8 mouse cellular contexts compared by ENCODE assay signal in the genomic region with DNA sequence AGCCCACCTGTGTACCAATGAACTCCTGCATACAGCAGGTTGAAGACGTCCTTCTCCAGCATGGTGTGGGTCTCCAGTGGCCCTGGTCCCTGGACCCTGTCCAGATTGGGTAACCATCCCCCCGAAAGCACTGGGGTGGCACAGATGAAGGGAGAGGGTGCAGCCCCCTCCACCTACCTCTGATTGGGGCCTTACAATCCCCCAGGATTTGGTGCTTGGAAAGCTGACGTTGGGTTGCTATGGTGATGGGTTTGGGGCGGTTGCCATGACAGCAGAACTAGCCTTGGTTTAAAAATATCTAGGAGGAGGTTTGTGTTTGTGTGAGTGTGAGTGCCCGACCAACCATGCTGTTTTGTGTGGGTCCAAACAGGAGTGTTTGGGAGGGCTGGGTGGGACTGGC. TPM values are rescaled to one million over a fixed set of nuclear protein-coding genes. Genes with fewer than 3 reads are reported as not detected.
DNase-seq lines count a peak whose midpoint lies in the region; ATAC-seq lines count a peak whose summit lies in the region.

No protein-coding gene starts in this region.

- peak overlapping the region; percentile 87 for H3K27ac ChIP-seq in forebrain, embryonic 16.5 days (ENCODE audit: low read length)
- peak overlapping the region; percentile 88 for H3K27ac ChIP-seq in neural tube, embryonic 11.5 days (ENCODE audit: low read depth, low read length)
- no peak overlapping the region for H3K27ac ChIP-seq in intestine, embryonic 15.5 days

- H3K4me2 ChIP-seq in forebrain, embryonic 16.5 days (ENCODE audit: low read length) = peak overlapping the region; percentile 47
- H3K4me2 ChIP-seq in neural tube, embryonic 11.5 days (ENCODE audit: low read depth) = peak overlapping the region; percentile 14; the same call in 1 of the 2 replicates
- H3K4me2 ChIP-seq in intestine, embryonic 15.5 days (replicated peaks) = no peak overlapping the region

- H3K27me3 ChIP-seq in forebrain, embryonic 16.5 days (replicated peaks; ENCODE audit: control insufficient read depth, insufficient read depth, low read length) = no peaks in the 10 kb centered on the region
- no peaks in the 10 kb centered on the region for H3K27me3 ChIP-seq in neural tube, embryonic 11.5 days (ENCODE audit: control insufficient read depth, insufficient read depth, low read length)
- H3K27me3 ChIP-seq in intestine, embryonic 15.5 days (replicated peaks) = peaks cover 53% of the 10 kb centered on the region

- H3K36me3 ChIP-seq in forebrain, embryonic 16.5 days (ENCODE audit: control insufficient read depth, insufficient read depth) = no peaks in the 10 kb centered on the region
- no peaks in the 10 kb centered on the region for H3K36me3 ChIP-seq in neural tube, embryonic 11.5 days (ENCODE audit: control insufficient read depth, insufficient read depth, low read length)
- H3K36me3 ChIP-seq in intestine, embryonic 15.5 days = no peaks in the 10 kb centered on the region

- WGBS in forebrain, embryonic 16.5 days = 15% methylated on average over 5 of the region's 5 CpGs
- WGBS in neural tube, embryonic 11.5 days = 31% methylated on average over 5 of the region's 5 CpGs
- 42% methylated on average over 5 of the region's 5 CpGs for WGBS in intestine, embryonic 15.5 days

- ATAC-seq in forebrain, embryonic 16.5 days = peak; percentile 16
- no peak for ATAC-seq in neural tube, embryonic 11.5 days (ENCODE audit: insufficient read depth, low FRiP score, low TSS enrichment)
- no peak for ATAC-seq in intestine, embryonic 15.5 days

- H3K9ac ChIP-seq in forebrain, embryonic 16.5 days (replicated peaks; ENCODE audit: low read depth, low read length) = 0 out of 2 replicates have a peak overlapping the region, but pooled peaks have one; percentile 24
- no peak overlapping the region for H3K9ac ChIP-seq in neural tube, embryonic 11.5 days (ENCODE audit: low read length)
- no peak overlapping the region for H3K9ac ChIP-seq in intestine, embryonic 15.5 days

- H3K4me1 ChIP-seq in forebrain, embryonic 16.5 days (replicated peaks; ENCODE audit: control insufficient read depth, insufficient read depth, low read length) = peaks cover 54% of the 10 kb centered on the region
- peaks cover 32% of the 10 kb centered on the region for H3K4me1 ChIP-seq in neural tube, embryonic 11.5 days (ENCODE audit: control insufficient read depth, insufficient read depth, low read length)
- peaks cover 17% of the 10 kb centered on the region; the same call in 1 of the 2 replicates for H3K4me1 ChIP-seq in intestine, embryonic 15.5 days (replicated peaks)

- 0 out of 2 replicates have a peak overlapping the region, but pooled peaks have one; percentile 5 for H3K4me3 ChIP-seq in forebrain, embryonic 16.5 days (replicated peaks; ENCODE audit: low read length)
- no peak overlapping the region for H3K4me3 ChIP-seq in neural tube, embryonic 11.5 days (ENCODE audit: low read depth, low read length)
- no peak overlapping the region for H3K4me3 ChIP-seq in intestine, embryonic 15.5 days (replicated peaks)

- DNase-seq in cerebellum, postnatal 14 days = peak; percentile 70 to 75
- peak; percentile 63 to 65 for DNase-seq in layer of hippocampus, postnatal 25 days (ENCODE audit: extremely low spot score in 1 of 2, low spot score in 1 of 2)
- DNase-seq in neural tube, embryonic 11.5 days (ENCODE audit: low spot score) = peak; percentile 53
- DNase-seq in urinary bladder, postnatal 25 days (ENCODE audit: low spot score) = no peak
- no peak for DNase-seq in ovary, postnatal 10 days (ENCODE audit: low spot score)
- DNase-seq in MN1 (ENCODE audit: low spot score) = no peak

- no peaks in the 10 kb centered on the region for H3K9me3 ChIP-seq in forebrain, embryonic 16.5 days (ENCODE audit: control insufficient read depth, low read length)
- no peaks in the 10 kb centered on the region for H3K9me3 ChIP-seq in neural tube, embryonic 11.5 days (ENCODE audit: control insufficient read depth, low read length)
- no peaks in the 10 kb centered on the region for H3K9me3 ChIP-seq in intestine, embryonic 15.5 days

RNA-seq across cellular contexts. Expression of gene Nova2, which starts 2.9 kb away (rescaled TPM):
- 15.8 and 17.3 TPM in 2 replicates for polyA plus RNA-seq in forebrain, embryonic 16.5 days (2015; fragmentation: Nextera tagmentation; extraction: Ambion mirVana)
- total RNA-seq in layer of hippocampus, postnatal 25 days (2021) = 10 to 100 TPM; 69.2 to 93.3 TPM
- 8.2 and 10.0 TPM in 2 replicates for polyA plus RNA-seq in neural tube, embryonic 11.5 days (2014; fragmentation: Nextera tagmentation; extraction: Ambion mirVana)
- polyA plus RNA-seq in intestine, embryonic 15.5 days (2015; fragmentation: Nextera tagmentation; extraction: Ambion mirVana) = 0.49 and 0.57 TPM in 2 replicates

RNA-seq across cellular contexts. Expression of gene Ccdc61, which starts 12.6 kb away (rescaled TPM):
- 23.9 and 24.0 TPM in 2 replicates for polyA plus RNA-seq in forebrain, embryonic 16.5 days (2015; fragmentation: Nextera tagmentation; extraction: Ambion mirVana)
- 10 to 100 TPM in 1 of 2 experiments, 1 to 10 TPM in 1; 9.5 to 13.5 TPM for total RNA-seq in layer of hippocampus, postnatal 25 days (2021)
- polyA plus RNA-seq in neural tube, embryonic 11.5 days (2014; fragmentation: Nextera tagmentation; extraction: Ambion mirVana) = 25.5 and 26.2 TPM in 2 replicates
- polyA plus RNA-seq in intestine, embryonic 15.5 days (2015; fragmentation: Nextera tagmentation; extraction: Ambion mirVana) = 25.2 and 29.2 TPM in 2 replicates

RNA-seq across cellular contexts. Expression of gene Pglyrp1, which starts 51.7 kb away (rescaled TPM):
- 26.3 and 26.7 TPM in 2 replicates for polyA plus RNA-seq in forebrain, embryonic 16.5 days (2015; fragmentation: Nextera tagmentation; extraction: Ambion mirVana)
- 10 to 100 TPM in 1 of 2 experiments, 1 to 10 TPM in 1; 8.6 to 17.9 TPM for total RNA-seq in layer of hippocampus, postnatal 25 days (2021)
- polyA plus RNA-seq in neural tube, embryonic 11.5 days (2014; fragmentation: Nextera tagmentation; extraction: Ambion mirVana) = 1.4 and 2.1 TPM in 2 replicates
- polyA plus RNA-seq in intestine, embryonic 15.5 days (2015; fragmentation: Nextera tagmentation; extraction: Ambion mirVana) = 53.1 and 72.8 TPM in 2 replicates

Comparison
In these comparisons a context has a peak if more than half of its experiments do, and no peak if none do; other contexts are left out.
1. DNase-seq: peak in cerebellum, postnatal 14 days (2 of 2), layer of hippocampus, postnatal 25 days (2 of 2) and neural tube, embryonic 11.5 days (single experiment); none in urinary bladder, postnatal 25 days (single experiment), ovary, postnatal 10 days (single experiment) and MN1 (single experiment).